Mouse (Mus musculus) erythroblast, adult 5-6 weeks (primary cell): ENCODE measurements around the gene Klf6. TPM values are rescaled to one million over a fixed set of nuclear protein-coding genes. Genes with fewer than 3 reads are reported as not detected.

ENCODE experiments used
- ATAC-seq: replicated peaks from 2 replicates; pipeline ENCODE4 v1.8.0; 2016; ENCODE audit warnings: moderate number of reproducible peaks, mild to moderate bottlenecking, moderate TSS enrichment, inconsistent platforms; ENCODE audit not compliant: poor library complexity, low FRiP score, severe bottlenecking
- total RNA-seq, 2 experiments: library from RNA; stranded (forward) in 1 of 2; stranded (reverse) in 1 of 2; fragments of 150-400 nt in 1 of 2; fragments of 200-764, 138-1000 nt in 1 of 2; gene quantifications; 2 replicates each; pipeline versions ENCODE4 v1.2.3 to v1.2.4; 2015 to 2017; ENCODE audit warnings: low replicate concordance in 2 of 2

The Klf6 gene
- total RNA-seq, 2 experiments from 2014 or later = 20.8 to 37.8 TPM

DNA sequence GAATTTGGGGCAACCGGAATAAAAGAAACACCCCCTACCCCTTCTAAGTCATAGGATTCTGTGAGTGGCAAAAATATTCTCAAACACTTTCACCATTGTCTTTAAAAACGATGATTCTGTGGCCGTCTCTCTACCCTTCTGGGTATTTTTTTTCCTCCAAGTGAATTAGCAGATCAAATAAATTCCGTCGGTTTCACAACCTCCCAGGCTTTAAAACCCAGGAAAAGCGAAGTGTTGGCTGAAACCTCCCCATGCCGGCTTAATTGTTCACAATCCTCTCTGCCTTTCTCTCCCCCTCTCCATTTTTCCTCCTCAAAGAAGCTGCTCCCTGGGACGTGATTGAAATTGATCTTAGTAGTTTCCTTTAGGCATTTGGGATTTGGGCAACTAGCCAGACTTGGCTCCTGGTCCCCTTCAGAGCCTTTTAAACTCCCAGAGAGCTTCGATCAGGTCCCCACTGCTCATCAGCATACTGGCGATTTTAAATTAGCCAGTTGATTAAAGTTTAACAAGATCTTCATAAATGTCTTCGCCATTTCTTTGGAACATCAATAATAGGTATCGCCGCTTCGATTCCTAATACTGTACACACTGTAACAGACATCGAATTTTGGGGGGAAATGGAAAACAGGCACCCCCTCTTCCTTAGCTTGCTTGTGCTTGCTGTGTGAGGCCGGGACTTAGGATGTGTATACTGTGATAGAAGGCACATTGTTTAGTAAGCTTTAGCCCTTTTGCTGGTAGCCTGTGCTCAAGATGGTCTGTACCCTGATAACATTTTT is 1.5 kb downstream of the Klf6 start:
- no peak for ATAC-seq

DNA sequence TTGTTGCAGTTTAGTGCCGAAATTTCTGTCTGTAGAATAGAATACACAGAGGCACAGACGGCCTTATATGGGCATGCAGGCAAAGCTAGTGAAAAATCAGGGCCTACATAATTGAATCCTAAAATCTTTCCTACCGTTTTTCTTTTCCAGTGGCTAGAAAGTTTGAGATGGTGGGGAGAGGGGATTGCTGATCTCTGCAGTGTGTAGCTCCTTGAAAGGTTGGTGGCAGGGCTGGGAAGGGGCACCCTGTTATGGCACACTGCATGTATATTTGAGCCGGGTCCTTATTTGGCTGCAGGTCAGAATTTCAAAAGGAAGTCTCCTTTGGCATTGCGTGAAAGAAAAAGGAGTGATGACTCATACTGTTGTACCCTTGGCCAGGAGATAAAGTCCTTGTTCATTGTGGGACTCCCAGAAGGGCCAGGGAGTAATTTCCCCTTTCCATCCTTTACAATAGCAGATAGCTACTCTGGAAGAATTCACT is 2.2 kb downstream of the Klf6 start:
- ATAC-seq = no peak

DNA sequence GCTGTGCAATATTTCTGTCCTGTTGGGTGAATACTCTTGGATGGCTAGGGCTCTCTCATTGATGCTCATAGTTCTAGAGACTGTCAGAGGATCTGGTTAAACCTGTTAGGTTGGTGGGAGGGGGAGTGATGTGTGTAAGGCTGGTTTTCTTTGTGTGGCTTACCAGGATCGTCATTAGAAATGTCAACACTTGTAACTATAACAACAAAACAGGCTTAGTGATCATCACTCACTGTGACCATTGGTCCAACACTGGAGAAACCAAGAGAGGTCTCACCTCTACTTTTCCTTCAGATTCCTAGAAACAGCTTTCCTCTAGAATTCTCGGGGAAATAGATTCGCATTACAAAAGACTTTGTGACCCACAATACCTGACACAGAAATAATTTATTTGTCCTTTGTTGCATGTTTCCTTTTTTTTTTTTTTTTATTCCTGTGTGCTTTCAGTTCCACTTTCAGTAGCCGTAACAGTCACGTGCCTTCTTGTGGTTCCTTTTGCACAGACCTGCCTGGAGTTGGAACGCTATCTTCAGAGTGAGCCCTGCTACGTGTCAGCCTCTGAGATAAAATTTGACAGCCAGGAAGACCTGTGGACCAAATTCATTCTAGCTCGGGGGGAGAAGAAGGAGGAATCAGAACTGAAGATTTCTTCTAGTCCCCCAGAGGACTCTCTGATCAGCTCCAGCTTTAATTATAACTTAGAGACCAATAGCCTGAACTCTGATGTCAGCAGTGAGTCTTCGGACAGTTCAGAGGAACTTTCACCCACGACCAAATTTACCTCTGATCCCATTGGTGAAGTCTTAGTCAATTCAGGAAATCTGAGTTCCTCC is 3.2 kb downstream of the Klf6 start:
- no peak for ATAC-seq

DNA sequence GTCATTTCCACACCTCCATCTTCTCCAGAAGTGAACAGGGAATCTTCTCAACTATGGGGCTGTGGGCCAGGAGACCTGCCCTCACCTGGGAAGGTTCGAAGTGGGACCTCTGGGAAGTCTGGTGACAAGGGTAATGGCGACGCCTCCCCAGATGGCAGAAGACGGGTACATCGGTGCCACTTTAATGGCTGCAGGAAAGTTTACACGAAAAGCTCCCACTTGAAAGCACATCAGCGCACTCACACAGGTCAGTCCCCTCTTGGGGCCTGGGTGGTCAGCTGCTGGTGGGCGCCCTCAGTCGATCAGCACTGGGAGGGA is 3.8 kb downstream of the Klf6 start:
- ATAC-seq = no peak

DNA sequence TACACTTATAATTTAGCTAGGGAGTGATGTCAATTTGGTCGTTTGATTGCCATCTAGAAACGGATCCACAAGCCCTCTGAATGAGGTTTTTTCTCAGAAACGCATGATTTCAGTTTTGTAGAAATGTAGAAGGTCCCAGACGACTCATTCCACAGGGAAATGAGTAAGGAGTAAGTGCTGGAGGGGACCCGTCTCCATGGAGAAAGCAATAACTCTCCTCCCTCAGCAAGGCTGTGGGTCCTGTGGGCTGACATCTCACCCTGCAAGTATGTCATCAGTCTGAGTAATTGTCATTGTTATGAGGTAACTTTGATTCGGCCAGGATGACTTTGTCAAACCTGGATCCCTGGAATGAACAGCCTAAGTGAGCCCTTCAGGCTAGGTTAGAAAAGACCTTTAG is 4.8 kb downstream of the Klf6 start:
- ATAC-seq = no peak

DNA sequence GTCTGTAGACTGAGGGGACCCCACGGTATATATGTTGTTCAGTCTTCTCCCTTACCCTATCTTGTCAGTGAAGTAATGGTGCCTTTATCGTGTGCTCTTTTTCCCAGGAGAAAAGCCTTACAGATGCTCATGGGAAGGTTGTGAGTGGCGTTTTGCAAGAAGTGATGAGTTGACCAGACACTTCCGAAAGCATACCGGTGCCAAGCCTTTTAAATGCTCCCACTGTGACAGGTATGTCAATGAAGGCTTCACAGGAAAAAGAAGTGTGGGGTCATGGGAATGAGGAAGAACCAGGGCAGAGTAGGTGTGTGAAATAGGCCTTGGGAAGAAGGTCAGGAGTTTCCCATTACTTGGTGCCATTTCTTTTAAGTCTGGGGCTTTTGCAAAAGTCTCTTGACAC is 5.2 kb downstream of the Klf6 start:
- no peak for ATAC-seq

DNA sequence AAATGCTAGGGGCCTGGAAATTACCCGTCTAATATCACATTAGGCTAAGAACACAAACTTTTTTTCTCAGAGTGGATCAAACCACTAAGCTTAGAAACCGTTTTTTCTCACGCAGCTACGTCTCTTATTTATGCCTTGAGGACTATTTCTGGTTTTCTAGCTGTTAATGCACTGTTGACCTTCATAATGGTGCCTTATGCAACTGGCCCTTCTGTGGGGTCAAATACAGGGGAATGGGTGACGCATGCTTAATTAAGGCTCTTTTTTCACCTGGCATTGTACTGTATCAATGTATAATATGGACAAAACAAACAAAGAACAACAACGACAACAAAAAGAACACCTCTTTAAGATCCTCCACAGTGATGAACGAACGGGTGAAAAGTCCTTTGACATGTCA is 7.1 kb downstream of the Klf6 start:
- ATAC-seq = no peak

DNA sequence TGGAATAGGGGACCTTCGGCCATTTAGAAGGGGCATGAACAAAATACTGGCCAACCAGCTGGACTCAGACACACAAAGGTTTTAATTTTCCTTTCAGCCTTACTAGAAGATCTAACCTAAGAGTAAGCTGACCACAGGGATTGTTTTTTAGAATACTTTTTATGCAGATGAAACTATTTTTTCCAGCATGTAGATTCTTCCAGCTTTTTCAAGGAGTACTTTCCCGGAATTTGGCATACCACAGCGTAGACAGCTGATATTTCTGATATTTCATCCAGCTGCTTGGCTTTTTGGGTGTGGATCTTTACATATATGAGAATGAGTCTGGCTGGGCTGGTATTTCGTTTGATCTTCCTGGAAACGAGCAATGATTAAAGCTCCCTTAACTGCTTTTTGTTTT is 8.2 kb downstream of the Klf6 start:
- ATAC-seq = no peak

DNA sequence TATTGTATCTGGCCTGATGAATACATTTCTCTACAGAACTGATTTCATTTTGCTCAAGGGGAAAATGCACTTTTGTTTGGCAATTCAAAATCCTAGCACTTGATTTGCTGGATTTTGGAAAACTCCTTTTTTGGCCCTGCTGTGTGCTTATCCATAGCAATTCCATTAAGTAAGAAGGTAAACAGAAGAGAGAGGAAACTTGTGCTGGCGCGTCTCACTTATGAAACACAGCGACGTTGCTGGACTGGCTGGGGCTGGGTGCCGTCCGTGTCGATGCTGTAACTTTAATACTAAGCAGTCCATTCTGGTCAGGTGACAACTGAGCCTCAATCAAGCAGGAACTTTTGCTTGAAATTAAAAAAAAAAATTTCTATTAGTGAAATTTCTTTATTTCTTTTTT is 8.6 kb downstream of the Klf6 start:
- no peak for ATAC-seq

DNA sequence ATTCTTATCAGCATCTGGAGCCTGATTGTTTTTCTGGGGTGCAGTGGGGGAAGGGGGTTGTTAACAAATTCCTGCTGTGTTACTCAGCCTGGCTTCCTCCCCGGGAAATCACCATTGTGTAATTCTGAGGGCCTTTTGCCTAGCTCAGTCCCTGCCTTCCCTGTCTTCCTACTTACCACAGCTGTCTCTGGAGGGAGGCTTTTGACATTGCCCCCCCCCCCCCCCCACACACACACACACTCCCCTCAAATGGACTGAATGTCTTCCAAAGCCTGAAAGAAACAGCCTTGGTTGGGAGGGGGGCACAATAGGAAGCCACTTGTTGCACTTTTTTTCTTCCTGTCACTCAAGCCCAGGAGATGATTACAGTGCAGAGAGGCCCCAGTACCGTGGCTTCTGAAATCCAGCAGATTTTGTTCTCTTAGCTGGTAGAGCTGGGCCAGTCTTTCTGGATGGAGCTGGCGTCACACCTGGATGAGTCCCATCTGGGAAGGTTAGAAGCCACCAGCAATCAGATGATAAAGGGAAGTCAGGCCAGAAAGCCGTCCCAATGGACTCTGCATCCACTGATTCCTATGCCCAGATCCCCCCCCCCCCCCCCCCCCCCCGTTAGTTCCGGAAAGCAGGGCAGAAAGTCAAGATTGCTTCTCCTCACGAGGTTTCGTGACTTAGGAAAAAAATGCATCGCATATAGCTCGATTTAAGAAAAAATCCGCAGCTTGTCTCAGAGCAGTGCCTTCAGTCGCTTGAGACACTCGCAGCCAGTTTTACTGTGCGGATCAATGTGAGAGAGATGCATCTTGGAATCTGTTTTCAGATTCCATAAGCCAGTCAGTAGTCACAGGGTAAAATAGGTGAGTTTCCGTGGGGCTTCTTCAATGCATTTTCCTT is 9.3 kb downstream of the Klf6 start:
- no peak for ATAC-seq

DNA sequence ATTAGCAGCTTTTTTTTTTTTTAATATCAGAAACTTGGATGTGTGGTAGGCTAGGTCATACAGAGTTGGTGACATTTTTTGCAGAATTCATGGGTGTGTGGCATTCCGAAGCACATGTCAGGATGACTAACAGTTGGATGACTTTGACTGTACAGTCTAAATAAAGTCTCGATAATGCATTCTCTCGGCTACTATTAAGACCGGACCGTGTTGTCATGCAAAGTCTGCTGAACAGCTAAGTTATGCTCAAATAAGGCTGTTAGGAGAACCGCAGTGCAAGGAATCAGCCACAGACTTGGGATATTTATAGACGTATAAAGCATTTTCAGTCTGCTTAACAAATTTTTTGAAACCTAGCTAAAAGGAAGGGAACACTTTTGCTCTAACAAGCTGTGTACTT is 10.1 kb downstream of the Klf6 start:
- no peak for ATAC-seq

DNA sequence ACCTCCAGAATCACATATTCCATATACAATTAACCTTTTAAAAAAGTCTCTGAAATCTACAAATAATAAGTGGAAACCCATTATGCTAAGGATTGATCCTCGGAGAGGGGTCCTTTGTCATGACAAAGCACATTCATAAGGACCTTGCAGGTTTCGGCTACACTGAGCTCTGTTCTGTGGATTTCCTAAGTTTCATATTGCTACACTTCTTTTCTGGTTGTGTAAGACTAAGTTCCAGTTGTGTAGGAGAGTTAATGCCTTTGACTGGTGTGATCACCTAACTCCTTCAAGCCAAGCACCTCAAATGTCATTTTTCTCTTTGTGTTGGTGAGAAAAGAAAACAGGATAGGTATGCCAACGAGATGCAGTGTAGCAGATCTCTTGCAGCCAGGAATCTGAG is 12.4 kb downstream of the Klf6 start:
- no peak for ATAC-seq

DNA sequence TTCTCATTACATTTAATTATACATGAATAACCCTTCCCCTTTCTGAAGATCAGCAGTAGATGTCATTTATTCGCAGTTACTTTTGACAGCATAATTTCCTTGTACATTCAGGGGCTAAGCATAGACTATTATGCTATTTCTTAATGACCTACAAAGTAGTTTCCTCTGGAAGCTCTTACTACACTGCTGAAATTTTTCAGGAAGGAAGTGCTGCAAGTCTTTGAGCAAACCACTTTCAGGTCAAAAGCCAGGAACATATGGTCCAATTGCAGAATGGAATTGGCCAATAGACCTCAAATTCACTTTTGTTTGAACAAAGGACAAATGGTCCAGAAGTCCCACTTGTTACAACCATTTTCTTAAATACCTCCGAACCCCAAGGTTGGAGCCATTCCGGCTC is 14.2 kb downstream of the Klf6 start:
- no peak for ATAC-seq

DNA sequence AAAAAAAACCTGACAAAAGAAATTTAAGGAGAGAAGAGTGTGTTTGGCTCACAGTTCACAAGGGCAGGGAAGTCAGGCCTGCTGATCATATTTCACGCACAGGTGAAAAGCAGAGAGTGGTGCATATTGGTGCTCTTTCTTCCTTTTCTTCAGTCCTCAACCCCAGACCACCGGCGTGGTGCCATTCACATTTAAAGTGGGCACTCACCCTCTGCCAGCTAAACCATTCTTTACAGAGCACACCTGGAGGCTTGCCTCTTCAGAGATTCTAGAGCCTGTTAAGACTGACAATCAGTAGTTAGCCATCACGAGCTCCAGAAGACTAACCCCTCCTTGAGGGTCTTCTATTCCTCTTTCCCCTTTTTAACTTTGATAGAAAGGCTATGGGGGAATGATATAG is 17.5 kb downstream of the Klf6 start:
- no peak for ATAC-seq

DNA sequence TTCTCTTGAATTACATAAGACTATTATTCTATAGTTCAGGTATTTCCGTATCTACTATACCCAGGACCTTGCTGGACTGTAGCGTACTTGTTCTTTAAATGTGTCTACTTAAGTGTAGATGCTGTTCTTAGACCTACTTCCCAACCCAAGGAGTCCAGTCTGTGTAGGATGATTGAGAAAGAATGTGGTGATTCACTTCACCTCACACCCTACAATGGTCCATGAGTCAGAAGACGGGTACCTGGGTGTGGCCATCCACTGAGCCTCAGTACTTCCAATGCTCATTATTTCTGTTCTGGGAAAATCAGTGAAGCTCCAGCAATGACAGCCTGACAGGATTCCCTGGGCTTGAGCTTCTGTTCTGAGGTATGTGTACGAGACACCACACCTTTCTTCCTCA is 25.5 kb downstream of the Klf6 start:
- no peak for ATAC-seq

DNA sequence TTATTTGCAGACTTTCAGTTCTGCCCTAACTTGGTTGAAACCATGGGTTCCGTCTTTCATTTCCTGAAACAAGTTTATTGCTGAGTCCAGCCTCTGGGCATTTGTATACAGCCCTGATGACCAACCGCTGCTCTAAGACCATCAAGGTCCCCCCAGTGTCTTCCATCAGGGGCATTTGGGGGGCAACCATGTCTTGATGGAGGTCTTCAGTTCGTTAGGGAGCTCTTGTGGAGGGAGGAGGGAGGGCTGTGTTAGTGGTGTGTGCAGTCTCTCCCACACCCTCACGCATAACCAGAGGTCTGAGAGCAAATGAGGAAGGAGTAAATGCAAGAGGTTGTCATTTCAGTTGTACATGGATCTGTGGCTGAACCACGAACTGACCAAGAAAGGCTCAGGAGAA is 26.9 kb downstream of the Klf6 start:
- ATAC-seq = no peak

DNA sequence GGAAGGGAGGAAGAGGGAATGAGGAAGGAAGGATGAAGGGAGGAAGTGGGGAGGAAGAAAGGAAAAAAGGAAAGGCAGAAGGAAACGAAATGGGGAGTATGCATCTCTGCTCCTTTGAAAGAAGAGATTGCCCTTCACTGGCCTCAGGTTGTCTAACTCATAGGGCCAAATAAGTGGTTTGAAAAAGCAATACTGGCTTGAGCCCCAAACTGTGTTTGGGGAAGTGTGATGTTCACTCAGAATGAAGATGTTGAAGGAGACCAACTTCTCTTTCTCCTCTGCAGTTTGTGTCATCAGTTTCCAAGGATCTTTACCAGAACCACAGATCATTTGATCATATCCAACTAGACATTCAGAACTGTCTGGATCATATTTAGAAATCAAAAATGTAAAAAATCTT is 27.4 kb downstream of the Klf6 start:
- ATAC-seq = no peak

DNA sequence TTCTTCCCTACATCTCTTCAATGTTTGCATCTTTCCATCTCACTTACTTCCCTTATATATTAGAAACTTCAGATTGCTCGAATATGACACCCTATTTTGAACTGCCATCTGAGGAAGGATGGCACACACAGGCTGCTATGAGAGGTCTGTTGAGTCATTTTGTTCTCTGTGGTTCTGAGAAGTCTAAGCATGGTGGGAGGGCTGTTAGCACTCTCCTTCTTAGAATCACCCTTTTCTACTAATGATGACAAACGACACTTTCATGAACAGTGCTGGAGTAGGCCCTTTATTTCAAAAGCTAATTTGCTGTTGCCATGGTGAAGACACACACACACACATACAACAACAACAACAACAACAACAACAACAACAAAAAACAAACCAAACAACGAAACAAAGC is 28.8 kb downstream of the Klf6 start:
- no peak for ATAC-seq

DNA sequence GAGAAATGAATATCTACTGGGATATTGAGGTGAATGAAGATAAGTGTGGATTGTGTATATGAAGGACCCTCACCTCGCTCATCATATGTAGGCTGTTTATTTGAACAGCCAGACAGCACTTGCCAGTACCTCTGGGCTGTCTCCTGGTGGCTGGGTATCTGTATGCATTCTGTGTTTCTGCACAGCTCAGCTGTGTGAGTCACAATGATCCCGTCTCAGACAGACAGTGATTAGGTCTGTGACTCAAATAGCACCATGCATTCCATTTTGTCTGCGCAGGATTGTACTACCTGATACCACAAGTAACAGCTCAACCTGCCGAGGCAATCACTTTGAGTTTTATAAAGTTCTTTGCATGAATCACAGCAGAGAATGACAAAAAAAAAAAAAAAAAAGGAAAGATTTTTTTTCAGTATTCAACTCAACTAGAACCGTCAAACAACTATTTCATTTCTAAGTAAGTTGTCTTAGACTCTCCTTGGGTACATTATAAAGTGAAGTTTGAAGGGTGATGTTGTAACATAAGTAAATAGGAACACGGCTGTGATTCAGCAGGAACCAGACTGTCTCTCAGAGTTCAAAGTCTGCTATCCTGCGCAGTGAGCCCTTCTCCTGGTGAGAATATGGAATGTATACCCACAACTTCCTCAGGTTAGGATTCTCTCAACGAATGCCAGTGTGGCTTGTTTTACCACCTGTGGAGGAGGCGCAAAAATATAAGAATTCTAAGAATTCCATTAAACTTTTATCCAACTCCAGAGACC is 31.6 kb downstream of the Klf6 start:
- no peak for ATAC-seq

DNA sequence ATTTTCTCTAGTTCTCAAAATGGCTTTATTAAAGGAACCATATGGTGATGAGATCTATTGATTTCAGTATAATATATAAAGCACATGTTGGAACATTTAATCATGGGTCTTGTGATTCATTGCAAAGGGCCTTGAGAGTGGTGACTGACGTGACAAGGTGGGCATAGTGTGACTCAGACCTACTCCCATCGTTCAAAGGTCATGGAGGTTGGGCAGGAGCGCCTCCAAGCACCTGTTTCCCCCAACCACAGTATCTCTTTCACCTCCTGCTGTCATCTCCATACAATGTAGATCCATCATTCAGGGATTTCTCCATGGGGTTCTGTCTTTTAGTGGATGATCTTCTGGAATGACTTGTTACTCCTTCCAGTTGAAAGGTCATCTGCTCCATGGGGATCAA is 33.6 kb downstream of the Klf6 start:
- no peak for ATAC-seq
